In the genomic region with DNA sequence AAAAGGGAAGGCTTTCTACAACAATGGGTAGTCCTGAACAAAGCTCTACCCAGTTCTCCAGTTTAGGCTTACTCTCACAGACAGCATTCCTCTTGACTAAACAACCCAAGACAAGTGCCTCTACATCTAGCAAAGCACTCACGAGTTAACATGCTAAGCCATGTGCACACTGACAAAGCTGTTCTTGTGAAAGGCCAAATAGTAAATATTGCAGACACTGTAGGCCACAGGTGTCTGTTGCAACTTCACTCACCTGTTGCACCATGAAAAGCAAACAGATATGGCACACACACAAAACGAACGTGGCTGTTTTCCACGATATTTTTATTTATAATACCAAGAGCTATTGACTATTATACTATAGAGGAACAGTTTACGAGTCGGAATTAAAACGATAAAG, we compare ENCODE assay signal across 23 mouse cellular contexts. TPM values are rescaled to one million over a fixed set of nuclear protein-coding genes. Genes with fewer than 3 reads are reported as not detected.
A peak's percentile ranks its signal among the peaks of the same experiment; 100 is the strongest.
DNase-seq lines count a peak whose midpoint lies in the region; ATAC-seq and TF ChIP-seq lines count a peak whose summit lies in the region.
"Had no signal": no experiment of that assay in that cellular context is flagged by ENCODE, and none has a peak within 500 bp of the region (broad histone marks: within the 10 kb centered on the region; RNA-seq: fewer than 3 reads in every experiment).

No protein-coding gene starts in this region.

- no peak overlapping the region for H3K4me3 ChIP-seq in liver, adult 2 months (ENCODE audit: insufficient read depth, low read depth, low read length)
- H3K4me3 ChIP-seq in liver, embryonic 11.5 days (ENCODE audit: low read depth, low read length), result no peak overlapping the region
- no peak overlapping the region for H3K4me3 ChIP-seq in liver, embryonic 16.5 days (ENCODE audit: low read depth, low read length)
- H3K4me3 ChIP-seq: embryonic facial prominence, embryonic 12.5 days; forebrain, embryonic 12.5 days; heart, embryonic 10.5 days had no signal

- ATAC-seq in liver, embryonic 11.5 days (replicated peaks; ENCODE audit: low FRiP score), result no peak
- peak; percentile 94 for ATAC-seq in liver, embryonic 16.5 days (ENCODE audit: low read depth)
- peak; percentile 73 for ATAC-seq in megakaryocyte, adult 5-6 weeks (ENCODE audit: poor library complexity, severe bottlenecking)
- ATAC-seq: CD4-positive, CD25-positive, alpha-beta regulatory T cell, adult 4 months; forebrain, embryonic 16.5 days had no signal

- TF ChIP-seq POLR2A in liver, adult 2 months (IDR thresholded peaks at IDR 0.05; ENCODE audit: extremely low read depth, insufficient read depth, low read length), result no peak

- no peaks in the 10 kb centered on the region for H3K79me2 ChIP-seq in liver, adult 2 months (ENCODE audit: control insufficient read depth, insufficient read depth, low read length)

- no peaks in the 10 kb centered on the region for H3K9me3 ChIP-seq in liver, embryonic 11.5 days (ENCODE audit: control insufficient read depth, low read length)
- no peaks in the 10 kb centered on the region for H3K9me3 ChIP-seq in liver, embryonic 16.5 days (replicated peaks; ENCODE audit: control insufficient read depth, low read length)
- H3K9me3 ChIP-seq: embryonic facial prominence, embryonic 12.5 days; forebrain, embryonic 12.5 days; G1E; heart, embryonic 10.5 days had no signal

- H3K4me1 ChIP-seq in liver, adult 2 months (ENCODE audit: control insufficient read depth, insufficient read depth, low read length), result peaks cover 4% of the 10 kb centered on the region
- no peaks in the 10 kb centered on the region for H3K4me1 ChIP-seq in liver, embryonic 11.5 days (replicated peaks; ENCODE audit: control insufficient read depth, insufficient read depth, low read length)
- no peaks in the 10 kb centered on the region for H3K4me1 ChIP-seq in liver, embryonic 16.5 days (ENCODE audit: control insufficient read depth, low read depth, low read length)
- H3K4me1 ChIP-seq: embryonic facial prominence, embryonic 12.5 days; forebrain, embryonic 12.5 days; heart, embryonic 10.5 days had no signal

- peak; percentile 96 for DNase-seq in liver, adult 2 months (ENCODE audit: extremely low read depth, low read depth, low spot score)
- no peak for DNase-seq in liver, embryonic 11.5 days (ENCODE audit: low spot score)
- DNase-seq in lung, postnatal 10 days, result peak; percentile 9
- no peak for DNase-seq in lung, postnatal 14 days
- DNase-seq in thymus, postnatal 0 days (ENCODE audit: low spot score), result no peak
- no peak for DNase-seq in kidney, adult 8-10 months
- DNase-seq: adrenal gland, adult 8-10 months; B cell, adult 2 months; cerebellum, adult 11 months; cerebellum, adult 8-10 months; cerebellum, postnatal 14 days; gastrocnemius, postnatal 10 days; heart, adult 18-20 months; heart, postnatal 10 days; heart, postnatal 4 days had no signal

- H3K4me2 ChIP-seq in liver, embryonic 11.5 days, result no peak overlapping the region
- no peak overlapping the region for H3K4me2 ChIP-seq in liver, embryonic 16.5 days (ENCODE audit: low read depth, low read length)
- H3K4me2 ChIP-seq: embryonic facial prominence, embryonic 12.5 days; forebrain, embryonic 12.5 days had no signal

- no peaks in the 10 kb centered on the region for H3K27me3 ChIP-seq in liver, adult 2 months (ENCODE audit: control insufficient read depth, insufficient read depth, low read length)
- no peaks in the 10 kb centered on the region for H3K27me3 ChIP-seq in liver, embryonic 11.5 days (replicated peaks; ENCODE audit: control insufficient read depth, insufficient read depth, low read length)
- no peaks in the 10 kb centered on the region for H3K27me3 ChIP-seq in liver, embryonic 16.5 days (ENCODE audit: control insufficient read depth, insufficient read depth, low read depth, low read length)
- H3K27me3 ChIP-seq: embryonic facial prominence, embryonic 12.5 days; forebrain, embryonic 12.5 days had no signal

- H3K36me3 ChIP-seq in liver, adult 2 months (ENCODE audit: control insufficient read depth, insufficient read depth, low read length), result no peaks in the 10 kb centered on the region
- H3K36me3 ChIP-seq in liver, embryonic 11.5 days (ENCODE audit: control insufficient read depth, insufficient read depth, low read length), result 0 out of 2 replicates have a peak, but pooled peaks cover 2% of the 10 kb centered on the region
- H3K36me3 ChIP-seq in liver, embryonic 16.5 days (ENCODE audit: control insufficient read depth, insufficient read depth), result no peaks in the 10 kb centered on the region

- H3K27ac ChIP-seq in liver, adult 2 months (replicated peaks; ENCODE audit: insufficient read depth, low read depth, low read length), result peak overlapping the region; percentile 78
- H3K27ac ChIP-seq in liver, embryonic 11.5 days (ENCODE audit: low read depth, low read length), result no peak overlapping the region
- peak overlapping the region; percentile 68 for H3K27ac ChIP-seq in liver, embryonic 16.5 days (ENCODE audit: low read length)
- H3K27ac ChIP-seq: embryonic facial prominence, embryonic 12.5 days; forebrain, embryonic 12.5 days; heart, embryonic 10.5 days had no signal

- 21% methylated on average over 7 of the region's 7 CpGs for WGBS in liver, adult 2 months
- 92% methylated on average over 7 of the region's 7 CpGs for WGBS in liver, embryonic 11.5 days
- WGBS in liver, embryonic 16.5 days (ENCODE audit: insufficient replicate concordance), result 69% methylated on average over 7 of the region's 7 CpGs

- TF ChIP-seq CTCF in liver, adult 2 months (IDR thresholded peaks at IDR 0.05; ENCODE audit: low read depth, low read length), result no peak

- H3K9ac ChIP-seq in liver, adult 2 months (ENCODE audit: low read depth, low read length), result no peak overlapping the region
- no peak overlapping the region for H3K9ac ChIP-seq in liver, embryonic 11.5 days (ENCODE audit: low read depth, low read length)
- H3K9ac ChIP-seq in liver, embryonic 16.5 days (ENCODE audit: low read depth, low read length), result no peak overlapping the region
- H3K9ac ChIP-seq: embryonic facial prominence, embryonic 12.5 days; forebrain, embryonic 12.5 days had no signal

RNA-seq across cellular contexts. Expression of a gene that starts 18.1 kb away (rescaled TPM):
- 38.0 and 47.3 TPM in 2 replicates for total RNA-seq in liver, adult 2 months (2014; rRNA removed)
- polyA plus RNA-seq in liver, adult 2 months (2012; rRNA removed), result 14.9 and 18.8 TPM in 2 replicates
- polyA plus RNA-seq in liver, embryonic 11.5 days (2014; fragmentation: Nextera tagmentation; extraction: Ambion mirVana), result 26.2 and 29.0 TPM in 2 replicates
- polyA plus RNA-seq in liver, embryonic 16.5 days (2015; fragmentation: Nextera tagmentation; extraction: Ambion mirVana), result 24.7 and 26.4 TPM in 2 replicates
- total RNA-seq in megakaryocyte, adult 5-6 weeks (2015), result 0.40 TPM in 1 of 2 replicates, not detected in the other
- 0.04 TPM in 1 of 2 replicates, not detected in the other for total RNA-seq in megakaryocyte, adult 5-6 weeks (2017)
- polyA plus RNA-seq in thymus, postnatal 0 days (2015; fragmentation: Nextera tagmentation; extraction: Ambion mirVana), result 8.1 and 9.8 TPM in 2 replicates

Comparison
In these comparisons a context has a peak if more than half of its experiments do, and no peak if none do; other contexts are left out.
1. DNase-seq: peak in liver, adult 2 months (single experiment) and lung, postnatal 10 days (single experiment); none in liver, embryonic 11.5 days (single experiment), lung, postnatal 14 days (single experiment), thymus, postnatal 0 days (single experiment) and kidney, adult 8-10 months (0 of 2).